Mouse (Mus musculus): Measurements from ENCODE around the gene Fam102b. TPM values are rescaled to one million over a fixed set of nuclear protein-coding genes. Genes with fewer than 3 reads are reported as not detected.

Gene Fam102b
- polyA plus RNA-seq, 1 experiment from 2014 or later = 22.2 TPM

DNA sequence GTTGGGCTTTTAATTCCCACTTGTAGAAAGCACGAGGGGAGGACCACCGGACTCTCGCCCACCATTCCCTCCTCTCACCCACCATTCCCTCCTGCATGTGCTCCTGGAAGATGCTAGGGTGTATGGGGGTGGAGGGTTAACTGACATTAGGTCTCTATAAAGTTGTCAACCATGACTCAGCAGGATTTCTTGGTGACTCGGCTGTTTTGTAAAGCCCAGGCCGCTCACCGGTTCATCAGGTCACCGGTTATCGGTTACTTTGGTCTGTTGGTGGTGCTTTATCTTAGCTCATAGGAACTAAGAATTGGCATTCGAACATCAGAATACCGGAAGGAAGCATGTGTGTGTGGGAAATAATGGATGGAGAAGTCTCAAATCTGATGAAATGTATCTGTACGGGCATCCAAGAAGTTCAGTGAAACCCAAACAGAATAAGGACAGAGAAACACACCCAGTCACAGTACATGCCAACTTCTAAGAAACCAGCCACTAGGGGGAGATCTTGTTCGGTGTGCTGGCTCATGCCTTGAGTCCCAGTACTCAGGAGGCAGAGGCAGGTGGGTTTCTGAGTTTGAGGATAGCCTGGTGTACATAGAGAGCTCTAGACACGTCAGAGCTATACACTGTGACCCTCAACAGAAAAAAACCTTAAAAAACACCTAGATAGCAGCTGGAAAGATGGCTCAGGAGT is 49.9 kb downstream of the Fam102b start:
- no peaks in the 10 kb centered on the region for H3K9me3 ChIP-seq (replicated peaks)
- H3K36me3 ChIP-seq = peaks cover 50% of the 10 kb centered on the region
- ATAC-seq (ENCODE audit: low FRiP score) = no peak
- no peaks in the 10 kb centered on the region for H3K27me3 ChIP-seq (replicated peaks)
- no peak overlapping the region for H3K4me3 ChIP-seq (replicated peaks)
- no peak overlapping the region for H3K9ac ChIP-seq (replicated peaks)
- H3K4me2 ChIP-seq = no peak overlapping the region
- H3K27ac ChIP-seq (replicated peaks) = no peak overlapping the region
- H3K4me1 ChIP-seq = no peaks in the 10 kb centered on the region
- WGBS = 96% methylated on average over 13 of the region's 13 CpGs

GRCm38 (mm10) chr3:108974920-108975485 is 52.4 kb downstream of the Fam102b start:
- no peaks in the 10 kb centered on the region for H3K4me1 ChIP-seq
- H3K9me3 ChIP-seq (replicated peaks) = no peaks in the 10 kb centered on the region
- H3K9ac ChIP-seq (replicated peaks) = no peak overlapping the region
- no peaks in the 10 kb centered on the region for H3K27me3 ChIP-seq (replicated peaks)
- no peak overlapping the region for H3K27ac ChIP-seq (replicated peaks)
- no peak overlapping the region for H3K4me3 ChIP-seq (replicated peaks)
- no peak for ATAC-seq (ENCODE audit: low FRiP score)
- WGBS = 90% methylated on average over 15 of the region's 15 CpGs
- H3K4me2 ChIP-seq = no peak overlapping the region
- H3K36me3 ChIP-seq = peaks cover 43% of the 10 kb centered on the region

DNA sequence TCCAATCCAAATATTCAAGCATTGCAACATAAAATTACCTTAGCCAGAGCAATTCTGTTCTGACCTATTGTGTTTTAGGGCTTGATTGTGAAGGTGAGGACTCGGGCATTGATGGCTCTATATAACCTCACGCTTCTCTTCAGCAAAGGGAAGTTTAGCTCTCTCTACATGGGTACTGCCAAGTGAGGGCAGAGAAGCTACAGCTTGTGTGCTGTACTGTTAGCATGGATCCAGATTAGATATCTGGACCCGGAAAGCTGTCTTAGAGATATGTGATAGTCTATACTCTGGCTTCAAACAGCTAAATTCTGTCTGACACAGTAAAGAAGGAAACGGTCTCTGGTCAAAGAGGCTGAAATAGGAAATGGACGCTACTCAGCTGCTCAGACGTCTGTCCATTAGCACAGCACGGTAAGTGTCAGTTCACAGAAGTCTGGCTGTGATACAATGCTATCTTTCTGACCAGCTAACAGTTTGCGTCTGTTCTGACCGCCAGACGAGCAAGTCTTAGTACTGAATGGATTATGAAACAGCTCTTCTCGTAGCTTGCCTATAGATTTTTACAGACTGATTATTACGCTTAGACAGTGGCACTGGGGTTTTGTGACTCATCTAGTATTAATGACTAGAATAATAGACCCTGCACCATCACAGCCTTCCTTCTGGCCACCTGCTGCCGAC is 53.3 kb downstream of the Fam102b start:
- H3K4me3 ChIP-seq (replicated peaks) = no peak overlapping the region
- H3K4me1 ChIP-seq = no peaks in the 10 kb centered on the region
- H3K27ac ChIP-seq (replicated peaks) = no peak overlapping the region
- H3K9me3 ChIP-seq (replicated peaks) = no peaks in the 10 kb centered on the region
- peaks cover 35% of the 10 kb centered on the region for H3K36me3 ChIP-seq
- H3K4me2 ChIP-seq = no peak overlapping the region
- no peak for ATAC-seq (ENCODE audit: low FRiP score)
- H3K27me3 ChIP-seq (replicated peaks) = no peaks in the 10 kb centered on the region
- no peak overlapping the region for H3K9ac ChIP-seq (replicated peaks)
- WGBS = 86% methylated on average over 13 of the region's 13 CpGs

GRCm38 (mm10) chr3:108966051-108966450 is 61.4 kb downstream of the Fam102b start:
- 93% methylated on average over 3 of the region's 3 CpGs for WGBS
- no peak overlapping the region for H3K27ac ChIP-seq (replicated peaks)
- no peak for ATAC-seq (ENCODE audit: low FRiP score)

GRCm38 (mm10) chr3:108964361-108965044 is 62.9 kb downstream of the Fam102b start:
- H3K4me1 ChIP-seq = peaks cover 16% of the 10 kb centered on the region
- H3K4me2 ChIP-seq = no peak overlapping the region
- H3K9ac ChIP-seq (replicated peaks) = no peak overlapping the region
- no peak overlapping the region for H3K27ac ChIP-seq (replicated peaks)
- H3K4me3 ChIP-seq (replicated peaks) = no peak overlapping the region
- WGBS = 75% methylated on average over 7 of the region's 7 CpGs
- H3K36me3 ChIP-seq = no peaks in the 10 kb centered on the region
- H3K9me3 ChIP-seq (replicated peaks) = no peaks in the 10 kb centered on the region
- no peak for ATAC-seq (ENCODE audit: low FRiP score)
- no peaks in the 10 kb centered on the region for H3K27me3 ChIP-seq (replicated peaks)

More at GRCm38 (mm10) chr3:108966051-108966450, 61.4 kb downstream of the Fam102b start:
- Histone ChIP-seq H3K4me3 (replicated peaks) (no peak overlapping the region), H3K9me3 (replicated peaks) (no peaks in the 10 kb centered on the region), H3K4me1 (peaks cover 14% of the 10 kb centered on the region), H3K4me2 (no peak overlapping the region), H3K9ac (replicated peaks) (no peak overlapping the region), H3K36me3 (peaks cover 6% of the 10 kb centered on the region; the same call in 1 of the 2 replicates), H3K27me3 (replicated peaks) (no peaks in the 10 kb centered on the region)

DNA sequence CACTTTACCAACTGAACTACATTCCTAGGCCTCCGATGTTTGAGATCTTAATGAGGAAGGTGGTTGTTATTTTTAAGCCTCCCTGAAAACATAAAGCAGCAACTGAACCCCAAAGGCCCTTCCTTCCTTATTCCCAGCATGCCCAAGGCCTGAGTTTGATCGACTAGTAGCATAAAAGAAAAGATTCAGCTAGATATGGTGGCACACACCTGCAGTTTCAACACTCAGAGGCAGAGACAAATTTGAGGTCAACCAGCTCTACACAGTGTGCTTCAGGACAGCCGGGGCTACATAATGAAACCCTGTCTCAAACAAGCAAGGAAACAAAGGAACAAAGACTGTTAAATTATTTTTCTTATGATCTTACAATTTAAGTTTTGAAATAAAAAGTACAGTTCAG is 63.6 kb downstream of the Fam102b start:
- Histone ChIP-seq H3K27me3 (replicated peaks) (no peaks in the 10 kb centered on the region), H3K9ac (replicated peaks) (no peak overlapping the region), H3K4me1 (peaks cover 16% of the 10 kb centered on the region), H3K36me3 (no peaks in the 10 kb centered on the region), H3K4me2 (no peak overlapping the region), H3K9me3 (replicated peaks) (no peaks in the 10 kb centered on the region), H3K27ac (replicated peaks) (no peak overlapping the region), H3K4me3 (replicated peaks) (no peak overlapping the region)
- WGBS = 88% methylated on average over 3 of the region's 3 CpGs
- ATAC-seq (ENCODE audit: low FRiP score) = no peak

DNA sequence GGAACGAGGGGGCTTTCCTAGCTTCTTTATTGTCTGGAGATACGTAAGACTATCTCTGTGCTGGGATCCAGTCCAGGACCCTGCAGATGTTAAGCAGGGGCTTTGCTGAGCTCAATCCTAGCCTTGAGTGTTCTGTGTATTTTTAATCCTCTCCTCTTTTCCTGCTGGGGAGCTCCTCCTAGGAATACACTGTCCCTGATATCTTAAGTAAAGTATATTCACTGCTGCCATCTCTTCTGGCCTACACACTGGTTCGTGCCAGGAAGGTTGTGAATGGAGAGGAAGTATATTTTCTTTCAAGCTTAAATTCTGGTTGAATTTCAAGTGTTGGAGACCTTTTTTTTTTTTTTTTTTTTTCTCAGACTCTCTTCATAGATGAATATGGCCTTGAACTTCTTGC is 64.1 kb downstream of the Fam102b start:
- no peak overlapping the region for H3K4me2 ChIP-seq
- H3K36me3 ChIP-seq = no peaks in the 10 kb centered on the region
- WGBS = 86% methylated on average over 3 of the region's 3 CpGs
- H3K9ac ChIP-seq (replicated peaks) = no peak overlapping the region
- H3K4me1 ChIP-seq = peaks cover 16% of the 10 kb centered on the region
- no peak overlapping the region for H3K4me3 ChIP-seq (replicated peaks)
- no peak overlapping the region for H3K27ac ChIP-seq (replicated peaks)
- no peaks in the 10 kb centered on the region for H3K9me3 ChIP-seq (replicated peaks)
- H3K27me3 ChIP-seq (replicated peaks) = no peaks in the 10 kb centered on the region
- ATAC-seq (ENCODE audit: low FRiP score) = no peak

DNA sequence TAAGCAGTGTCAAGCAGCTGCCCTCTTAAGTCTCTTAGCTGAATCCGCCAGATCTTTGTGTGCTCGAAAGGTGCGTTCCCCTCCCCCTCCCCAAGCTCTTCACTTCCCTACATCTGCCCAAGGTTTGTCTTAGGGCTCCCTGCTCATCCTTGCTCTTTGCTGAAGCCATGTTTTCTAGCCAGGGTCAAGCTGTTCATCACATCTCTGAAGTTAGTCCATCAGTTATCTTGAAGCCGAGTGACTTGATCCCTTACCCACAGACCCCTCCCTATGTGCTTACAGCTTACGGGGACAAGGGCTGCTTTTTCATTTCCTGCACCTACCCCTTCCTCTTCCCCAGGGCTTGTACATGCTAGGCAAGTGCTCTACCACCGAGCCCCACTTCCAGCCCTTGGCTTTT is 65.8 kb downstream of the Fam102b start:
- 37% methylated on average over 6 of the region's 6 CpGs for WGBS
- 0 out of 2 replicates have a peak overlapping the region, but pooled peaks have one; percentile 26 for H3K9ac ChIP-seq (replicated peaks)
- H3K27ac ChIP-seq (replicated peaks) = peak overlapping the region; percentile 74
- peak overlapping the region; percentile 45 for H3K4me2 ChIP-seq
- peaks cover 16% of the 10 kb centered on the region for H3K4me1 ChIP-seq
- peak overlapping the region; percentile 20 for H3K4me3 ChIP-seq (replicated peaks)
- no peaks in the 10 kb centered on the region for H3K9me3 ChIP-seq (replicated peaks)
- no peaks in the 10 kb centered on the region for H3K36me3 ChIP-seq
- ATAC-seq (ENCODE audit: low FRiP score) = peak; percentile 54
- H3K27me3 ChIP-seq (replicated peaks) = no peaks in the 10 kb centered on the region

GRCm38 (mm10) chr3:108961226-108961625 is 66.2 kb downstream of the Fam102b start:
- Histone ChIP-seq H3K36me3 (no peaks in the 10 kb centered on the region), H3K4me1 (peaks cover 16% of the 10 kb centered on the region), H3K4me3 (replicated peaks) (peak overlapping the region; percentile 20), H3K4me2 (peak overlapping the region; percentile 45), H3K9ac (replicated peaks) (0 out of 2 replicates have a peak overlapping the region, but pooled peaks have one; percentile 26), H3K9me3 (replicated peaks) (no peaks in the 10 kb centered on the region), H3K27ac (replicated peaks) (peak overlapping the region; percentile 74), H3K27me3 (replicated peaks) (no peaks in the 10 kb centered on the region)
- WGBS = 10% methylated on average over 7 of the region's 7 CpGs
- ATAC-seq (ENCODE audit: low FRiP score) = peak; percentile 97

DNA sequence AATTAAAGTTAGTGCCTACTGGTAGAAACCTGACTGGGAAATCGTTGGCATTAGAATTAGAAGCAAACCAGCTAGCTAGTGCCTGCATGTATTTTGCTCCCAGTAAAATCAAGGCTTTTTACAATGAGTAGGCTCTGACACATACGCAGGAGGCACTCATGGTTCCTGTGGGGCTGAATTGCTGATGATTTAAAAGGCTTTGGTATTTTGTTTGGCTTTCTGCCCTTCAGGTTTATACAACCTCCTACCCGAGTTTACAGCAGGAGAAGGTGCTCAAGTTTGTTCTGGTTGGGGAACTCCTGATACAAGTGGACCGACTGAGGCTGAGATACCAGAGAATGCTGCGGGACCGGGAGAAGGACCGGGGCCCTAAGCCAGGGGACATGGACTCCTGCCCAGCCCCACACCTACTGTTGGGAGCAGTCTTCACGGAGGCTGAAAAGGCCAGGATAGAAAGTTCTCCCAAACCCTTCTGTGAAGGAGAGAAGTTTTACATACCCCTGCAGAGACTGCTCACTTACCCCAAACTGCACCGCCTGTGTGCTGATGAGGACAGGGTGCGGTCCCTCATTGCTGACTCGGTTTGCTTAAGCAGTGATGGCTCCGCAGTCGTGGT is 67.6 kb downstream of the Fam102b start:
- no peak for ATAC-seq (ENCODE audit: low FRiP score)
- Histone ChIP-seq H3K4me1 (peaks cover 16% of the 10 kb centered on the region), H3K27me3 (replicated peaks) (no peaks in the 10 kb centered on the region), H3K9ac (replicated peaks) (no peak overlapping the region), H3K9me3 (replicated peaks) (no peaks in the 10 kb centered on the region), H3K4me3 (replicated peaks) (no peak overlapping the region), H3K4me2 (no peak overlapping the region), H3K36me3 (no peaks in the 10 kb centered on the region), H3K27ac (replicated peaks) (no peak overlapping the region)
- 72% methylated on average over 13 of the region's 13 CpGs for WGBS

DNA sequence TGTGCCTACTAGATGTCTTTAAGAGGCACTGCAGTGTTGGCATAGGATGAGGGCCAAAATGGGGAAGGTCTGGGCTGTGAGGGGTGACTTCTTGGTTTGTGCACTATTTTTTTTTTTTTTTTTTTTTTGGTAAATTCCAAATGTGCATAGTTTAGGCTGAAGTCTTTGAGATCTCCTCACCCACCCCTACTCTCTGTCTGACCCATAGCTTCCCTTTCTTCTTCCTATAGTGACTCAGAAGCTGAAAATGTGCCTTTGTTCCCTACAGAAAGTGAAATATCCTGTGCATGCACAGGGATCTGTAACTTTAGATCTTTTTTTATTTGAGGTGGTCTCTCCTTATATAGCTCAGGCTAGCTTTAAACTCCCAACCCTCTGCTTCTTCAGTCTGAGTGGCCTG is 69.4 kb downstream of the Fam102b start:
- Histone ChIP-seq H3K4me1 (peaks cover 16% of the 10 kb centered on the region), H3K9ac (replicated peaks) (no peak overlapping the region), H3K36me3 (no peaks in the 10 kb centered on the region), H3K27me3 (replicated peaks) (no peaks in the 10 kb centered on the region), H3K9me3 (replicated peaks) (no peaks in the 10 kb centered on the region), H3K27ac (replicated peaks) (no peak overlapping the region), H3K4me2 (no peak overlapping the region), H3K4me3 (replicated peaks) (no peak overlapping the region)
- ATAC-seq (ENCODE audit: low FRiP score) = no peak

Measured in neural tube, embryonic 15.5 days (tissue).